Mouse (Mus musculus): ENCODE data around the gene Ascc2.
A peak's percentile ranks its signal among the peaks of the same experiment; 100 is the strongest.

Ascc2 gene

GRCm38 (mm10) chr11:4637534-4638234, at the start of gene Ascc2:
Gene Ascc2, plus strand, starts transcription at chr11:4637747.
- peak; percentile 99 for DNase-seq (ENCODE audit: low spot score)

GRCm38 (mm10) chr11:4591811-4592210, 45.7 kb upstream of the Ascc2 start:
- DNase-seq (ENCODE audit: low spot score) = no peak

GRCm38 (mm10) chr11:4593491-4593848, 44.1 kb upstream of the Ascc2 start:
- DNase-seq (ENCODE audit: low spot score) = no peak

GRCm38 (mm10) chr11:4593849-4594607, 43.5 kb upstream of the Ascc2 start:
- DNase-seq (ENCODE audit: low spot score) = peak; percentile 32

GRCm38 (mm10) chr11:4594608-4595500, 42.7 kb upstream of the Ascc2 start, which contains the start of gene Mtmr3:
Gene Mtmr3, minus strand, starts transcription at chr11:4594863.
- peak; percentile 97 for DNase-seq (ENCODE audit: low spot score)

GRCm38 (mm10) chr11:4598411-4598810, 39.1 kb upstream of the Ascc2 start:
- no peak for DNase-seq (ENCODE audit: low spot score)

GRCm38 (mm10) chr11:4599916-4600315, 37.6 kb upstream of the Ascc2 start:
- no peak for DNase-seq (ENCODE audit: low spot score)

GRCm38 (mm10) chr11:4601890-4602289, 35.7 kb upstream of the Ascc2 start:
- no peak for DNase-seq (ENCODE audit: low spot score)

DNA sequence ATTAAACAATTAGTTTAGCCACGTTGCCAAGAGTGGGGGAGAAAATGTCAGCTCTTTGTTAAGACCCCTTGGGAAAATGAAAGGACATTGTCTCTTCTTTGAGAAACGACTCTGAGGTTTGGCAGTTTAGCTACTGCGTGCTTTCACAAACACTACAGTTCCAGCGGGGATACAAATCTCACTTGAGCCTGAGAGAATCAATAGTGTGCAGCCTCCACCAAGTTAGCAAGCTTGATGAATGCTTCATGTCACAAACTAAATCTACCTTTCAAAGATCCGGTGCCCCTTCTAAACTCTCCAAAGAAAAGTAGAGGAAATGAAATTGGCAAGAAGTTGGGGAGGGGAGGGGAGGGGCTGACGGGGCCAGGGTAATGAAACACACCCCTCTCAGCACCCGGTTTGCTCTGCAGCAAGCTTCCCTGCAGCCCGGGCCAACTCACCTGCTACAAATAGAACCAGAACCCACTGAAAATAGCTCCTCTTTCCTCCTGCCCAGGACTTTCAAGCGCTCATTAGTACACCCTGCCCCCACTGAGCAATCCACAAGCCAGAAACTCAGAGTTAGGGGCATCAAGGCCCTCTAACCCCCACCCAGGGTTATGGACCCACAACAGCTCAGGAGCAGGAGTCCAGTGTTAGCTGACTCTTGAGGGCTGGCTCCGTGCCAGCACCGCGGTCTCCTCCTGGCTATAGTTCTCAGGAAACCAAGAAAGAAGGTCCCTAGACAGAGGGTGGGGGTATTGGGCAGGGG, 34.7 kb upstream of the Ascc2 start:
- DNase-seq (ENCODE audit: low spot score) = peak; percentile 22

- DNase-seq (ENCODE audit: low spot score) = no peak
Measured at GRCm38 (mm10) chr11:4604441-4604840, 33.1 kb upstream of the Ascc2 start.

DNA sequence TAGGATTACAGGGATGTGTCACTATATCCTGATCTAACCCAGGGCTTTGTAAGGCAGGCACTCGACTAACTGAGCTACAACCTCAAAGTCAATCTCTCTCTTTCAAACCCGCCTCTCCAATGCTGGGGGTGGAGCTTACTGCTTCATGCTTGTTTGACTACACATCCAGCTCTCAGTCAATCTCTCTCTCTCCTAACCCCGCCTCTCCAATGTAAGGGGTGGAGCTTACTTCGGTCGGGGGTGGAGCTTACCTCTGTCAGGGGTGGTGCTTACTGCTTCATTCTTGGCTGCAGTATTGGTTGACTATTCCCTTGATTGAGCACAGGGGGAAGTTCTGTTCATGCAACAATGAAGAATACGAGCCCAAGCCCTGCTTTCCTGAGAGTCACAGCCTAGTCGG, 32.1 kb upstream of the Ascc2 start:
- no peak for DNase-seq (ENCODE audit: low spot score)

DNA sequence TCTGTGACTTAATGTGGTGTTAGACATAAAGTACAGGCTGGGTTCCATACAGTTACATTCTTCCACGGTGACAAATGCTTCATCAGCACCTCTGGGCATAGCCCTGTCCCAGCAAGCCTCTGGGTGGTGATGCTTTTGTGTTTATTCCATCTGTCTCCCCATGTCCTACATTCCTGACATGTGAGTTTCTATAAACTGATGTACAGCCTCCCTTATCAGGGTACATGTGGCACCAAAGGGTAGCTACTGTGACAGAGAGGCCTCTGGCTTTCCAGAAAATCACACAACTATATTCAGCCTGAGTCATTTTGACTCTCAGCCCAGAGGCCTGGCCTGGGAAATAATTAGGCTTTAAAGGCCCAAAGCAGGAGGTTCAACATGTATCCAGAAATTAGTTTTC, 31.0 kb upstream of the Ascc2 start:
- DNase-seq (ENCODE audit: low spot score) = no peak

DNA sequence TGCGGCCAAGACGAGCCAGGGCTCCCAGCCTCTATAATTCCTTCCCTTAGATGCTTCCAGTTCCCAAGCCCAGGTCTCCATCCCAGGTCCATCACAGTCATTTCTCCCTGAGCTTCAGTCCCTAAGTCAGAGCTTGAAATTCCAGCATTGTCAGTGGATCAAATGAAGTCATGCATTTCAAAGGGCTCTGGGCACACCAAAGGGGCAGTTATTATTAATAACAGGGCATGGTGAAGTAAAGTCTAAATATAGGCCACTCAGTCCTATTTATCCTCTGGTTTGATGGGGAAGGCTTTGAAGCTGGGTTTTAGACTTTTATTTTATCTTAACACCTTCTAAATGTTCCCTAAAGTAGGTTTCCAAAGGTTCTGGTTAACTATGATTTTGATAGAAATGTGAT, 25.6 kb upstream of the Ascc2 start:
- no peak for DNase-seq (ENCODE audit: low spot score)

GRCm38 (mm10) chr11:4620017-4620485, 17.5 kb upstream of the Ascc2 start, which contains the start of gene Gm11032:
Gene Gm11032, plus strand, starts transcription at chr11:4620067.
- DNase-seq (ENCODE audit: low spot score) = no peak

DNA sequence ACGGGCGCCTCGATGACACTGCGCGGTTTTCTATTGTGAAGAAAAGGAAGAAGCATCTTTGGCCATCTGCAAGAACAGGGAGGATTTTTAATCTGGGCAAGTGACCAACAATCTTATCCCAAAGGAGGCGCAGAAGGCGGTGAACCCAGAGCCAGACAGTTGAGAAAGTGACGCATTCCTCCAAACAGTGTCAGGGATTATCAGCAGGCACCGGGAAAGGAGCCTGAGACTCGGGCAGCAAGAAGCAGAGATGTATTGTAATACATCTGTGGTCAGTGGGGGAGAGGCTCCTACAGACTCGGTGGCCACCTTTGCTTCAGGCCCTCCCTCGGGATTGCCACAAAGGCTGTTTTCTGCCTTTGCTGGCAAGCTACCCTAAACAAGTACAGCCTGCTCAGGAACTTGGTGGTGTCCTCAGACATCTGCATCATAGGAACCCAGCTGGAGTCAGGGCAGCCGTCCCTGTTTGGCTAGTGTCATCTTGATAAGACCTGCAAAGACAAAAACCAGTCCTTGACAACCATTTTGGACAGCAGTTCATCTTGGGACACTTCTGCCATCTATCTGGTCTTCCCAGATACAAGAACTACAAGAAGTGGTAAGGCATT, 16.9 kb upstream of the Ascc2 start:
- DNase-seq (ENCODE audit: low spot score) = peak; percentile 28

GRCm38 (mm10) chr11:4621866-4622265, 15.7 kb upstream of the Ascc2 start:
- no peak for DNase-seq (ENCODE audit: low spot score)

GRCm38 (mm10) chr11:4622442-4622986, 15.0 kb upstream of the Ascc2 start:
- no peak for DNase-seq (ENCODE audit: low spot score)

DNA sequence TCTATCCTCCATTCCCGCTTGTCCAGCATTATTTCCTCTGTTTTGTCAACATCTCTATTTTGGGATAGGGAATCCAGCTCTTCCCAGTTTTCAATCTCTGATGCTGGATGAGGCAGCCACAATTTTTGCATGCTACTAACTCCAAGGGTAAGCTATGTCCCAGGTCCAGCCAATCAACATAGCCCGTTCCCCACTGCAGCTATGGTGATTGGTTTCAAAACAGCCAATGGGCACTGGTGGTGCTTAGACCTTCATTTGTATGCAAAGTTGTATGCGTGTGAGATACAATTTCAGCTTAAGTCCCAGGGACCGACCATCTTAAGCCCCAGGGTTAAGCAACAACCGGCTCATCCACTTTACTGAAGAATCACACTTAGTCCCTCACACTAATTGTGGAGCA, 14.6 kb upstream of the Ascc2 start:
- no peak for DNase-seq (ENCODE audit: low spot score)

- DNase-seq (ENCODE audit: low spot score) = no peak
Measured at GRCm38 (mm10) chr11:4625931-4626330, 11.6 kb upstream of the Ascc2 start.

- DNase-seq (ENCODE audit: low spot score) = no peak
Measured at GRCm38 (mm10) chr11:4627636-4628035, 9.9 kb upstream of the Ascc2 start.

DNA sequence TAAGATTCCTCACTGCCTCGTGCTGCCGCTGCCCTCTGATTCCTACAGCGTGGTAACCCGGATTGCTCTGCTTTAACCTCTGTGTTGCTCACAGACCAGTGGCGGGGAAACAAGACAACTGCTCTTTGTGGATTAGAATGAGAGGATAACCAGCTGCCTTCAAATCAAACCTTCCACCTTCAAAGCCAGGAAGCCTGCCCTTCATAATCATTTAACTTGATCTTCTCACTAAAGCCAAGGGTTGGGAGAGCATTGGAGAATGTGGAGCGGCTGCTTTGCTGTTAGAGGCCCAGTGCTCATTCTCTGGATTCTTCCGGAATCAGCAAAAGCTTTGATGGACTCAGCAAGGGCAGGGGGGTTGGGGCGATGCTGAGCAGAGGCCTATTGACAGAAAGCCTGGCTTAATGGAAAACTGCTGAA, 7.7 kb upstream of the Ascc2 start:
- DNase-seq (ENCODE audit: low spot score) = no peak
